Mouse (Mus musculus) stomach, embryonic 15.5 days (tissue): ENCODE data around the gene Cfap54. TPM values are rescaled to one million over a fixed set of nuclear protein-coding genes. Genes with fewer than 3 reads are reported as not detected.

Source experiments
- ATAC-seq: fragments of 200-750 bp; cut with Nextera tagmentation; 2 replicates; pipeline ENCODE4 v1.8.0; 2017; ENCODE audit warnings: low read depth, moderate number of reproducible peaks, moderate TSS enrichment; ENCODE audit not compliant: insufficient read depth, low FRiP score
- H3K27ac ChIP-seq: fragments of 300-500 bp; sonication (generic); 2 replicates; pipeline ENCODE4 v1.5.1; 2015; ENCODE audit warnings: mild to moderate bottlenecking, inconsistent platforms
- H3K27me3 ChIP-seq: fragments of 300-500 bp; sonication (generic); replicated peaks from 2 replicates; pipeline ENCODE4 v1.6.1; 2015; ENCODE audit warnings: inconsistent platforms
- H3K36me3 ChIP-seq: fragments of 300-500 bp; sonication (generic); 2 replicates; pipeline ENCODE4 v1.6.1; 2015; ENCODE audit warnings: inconsistent platforms
- H3K4me1 ChIP-seq: fragments of 300-500 bp; sonication (generic); 2 replicates; pipeline ENCODE4 v1.6.1; 2015; ENCODE audit warnings: inconsistent platforms
- H3K4me2 ChIP-seq: fragments of 300-500 bp; sonication (generic); 2 replicates; pipeline ENCODE4 v1.6.1; 2015; ENCODE audit warnings: mild to moderate bottlenecking, inconsistent platforms
- H3K4me3 ChIP-seq: fragments of 300-500 bp; sonication (generic); replicated peaks from 2 replicates; pipeline ENCODE4 v1.5.1; 2015; ENCODE audit warnings: inconsistent platforms
- H3K9ac ChIP-seq: fragments of 300-500 bp; sonication (generic); 2 replicates; pipeline ENCODE4 v1.6.1; 2015; ENCODE audit warnings: inconsistent platforms
- H3K9me3 ChIP-seq: fragments of 300-500 bp; sonication (generic); 2 replicates; pipeline ENCODE4 v1.6.1; 2016; ENCODE audit warnings: inconsistent platforms
- WGBS: fragments of 180-500 bp; shearing (Covaris S2); methylation state at CpG from one replicate; pipeline ENCODE4 v1.1.7; 2015; 5-methylcytosine and 5-hydroxymethylcytosine counted together
- polyA plus RNA-seq: library from polyadenylated mRNA; unstranded; fragments of >200 nt; fragmentation: Nextera tagmentation; extraction: Ambion mirVana; gene quantifications from 2 replicates; pipeline ENCODE4 v1.2.1, GENCODE M21; 2015

Gene Cfap54
- polyA plus RNA-seq, 1 experiment from 2014 or later = 0.26 TPM

- WGBS = 60% methylated on average over 2 of the region's 2 CpGs
Observed at GRCm38 (mm10) chr10:92990576-92990975, 90.8 kb downstream of the Cfap54 start.

GRCm38 (mm10) chr10:92965134-92965533 lies 116.3 kb downstream of the Cfap54 start:
- WGBS = 75% methylated on average over 3 of the region's 3 CpGs
- H3K9me3 ChIP-seq = no peaks in the 10 kb centered on the region
- no peak overlapping the region for H3K27ac ChIP-seq
- H3K36me3 ChIP-seq = no peaks in the 10 kb centered on the region
- no peak for ATAC-seq
- no peaks in the 10 kb centered on the region for H3K4me1 ChIP-seq
- no peak overlapping the region for H3K4me2 ChIP-seq
- H3K4me3 ChIP-seq = no peak overlapping the region
- H3K27me3 ChIP-seq = no peaks in the 10 kb centered on the region
- no peak overlapping the region for H3K9ac ChIP-seq

More at GRCm38 (mm10) chr10:92990576-92990975, 90.8 kb downstream of the Cfap54 start:
- Histone ChIP-seq H3K4me2 (no peak overlapping the region), H3K27me3 (no peaks in the 10 kb centered on the region), H3K27ac (no peak overlapping the region), H3K9ac (no peak overlapping the region), H3K4me3 (no peak overlapping the region), H3K4me1 (no peaks in the 10 kb centered on the region), H3K9me3 (no peaks in the 10 kb centered on the region), H3K36me3 (no peaks in the 10 kb centered on the region)
- no peak for ATAC-seq

GRCm38 (mm10) chr10:92950044-92950443 lies 131.4 kb downstream of the Cfap54 start:
- Histone ChIP-seq H3K36me3 (no peaks in the 10 kb centered on the region), H3K4me3 (no peak overlapping the region), H3K4me1 (no peaks in the 10 kb centered on the region), H3K27ac (no peak overlapping the region), H3K9ac (no peak overlapping the region), H3K9me3 (0 out of 2 replicates have a peak, but pooled peaks cover 3% of the 10 kb centered on the region), H3K4me2 (no peak overlapping the region), H3K27me3 (no peaks in the 10 kb centered on the region)
- 78% methylated on average over 1 of the region's 1 CpGs for WGBS
- ATAC-seq = no peak

- Histone ChIP-seq H3K4me1 (no peaks in the 10 kb centered on the region), H3K9ac (no peak overlapping the region), H3K4me2 (no peak overlapping the region), H3K36me3 (no peaks in the 10 kb centered on the region), H3K27ac (no peak overlapping the region), H3K27me3 (no peaks in the 10 kb centered on the region), H3K9me3 (no peaks in the 10 kb centered on the region), H3K4me3 (no peak overlapping the region)
- WGBS = 70% methylated on average over 7 of the region's 7 CpGs
- no peak for ATAC-seq
Observed at GRCm38 (mm10) chr10:92942848-92943645, 138.4 kb downstream of the Cfap54 start.

- no peaks in the 10 kb centered on the region for H3K36me3 ChIP-seq
- no peaks in the 10 kb centered on the region for H3K9me3 ChIP-seq
- WGBS = 59% methylated on average over 1 of the region's 1 CpGs
- H3K9ac ChIP-seq = no peak overlapping the region
- H3K27ac ChIP-seq = no peak overlapping the region
- H3K4me3 ChIP-seq = no peak overlapping the region
- H3K4me1 ChIP-seq = no peaks in the 10 kb centered on the region
- H3K4me2 ChIP-seq = no peak overlapping the region
- ATAC-seq = no peak
- no peaks in the 10 kb centered on the region for H3K27me3 ChIP-seq
Observed at GRCm38 (mm10) chr10:92941616-92942015, 139.8 kb downstream of the Cfap54 start.

GRCm38 (mm10) chr10:92937741-92938285 lies 143.6 kb downstream of the Cfap54 start:
- Histone ChIP-seq H3K9me3 (no peaks in the 10 kb centered on the region), H3K4me1 (no peaks in the 10 kb centered on the region), H3K27me3 (no peaks in the 10 kb centered on the region), H3K36me3 (no peaks in the 10 kb centered on the region), H3K9ac (no peak overlapping the region), H3K4me2 (no peak overlapping the region), H3K4me3 (no peak overlapping the region), H3K27ac (no peak overlapping the region)
- WGBS = 69% methylated on average over 10 of the region's 10 CpGs
- no peak for ATAC-seq

GRCm38 (mm10) chr10:92937091-92937490 lies 144.3 kb downstream of the Cfap54 start:
- H3K9me3 ChIP-seq = no peaks in the 10 kb centered on the region
- no peak overlapping the region for H3K9ac ChIP-seq
- H3K36me3 ChIP-seq = no peaks in the 10 kb centered on the region
- no peak for ATAC-seq
- no peaks in the 10 kb centered on the region for H3K4me1 ChIP-seq
- H3K4me2 ChIP-seq = no peak overlapping the region
- no peaks in the 10 kb centered on the region for H3K27me3 ChIP-seq
- no peak overlapping the region for H3K4me3 ChIP-seq
- H3K27ac ChIP-seq = no peak overlapping the region
- WGBS = 79% methylated on average over 7 of the region's 7 CpGs

GRCm38 (mm10) chr10:92934506-92934905 lies 146.9 kb downstream of the Cfap54 start:
- no peak for ATAC-seq
- H3K4me3 ChIP-seq = no peak overlapping the region
- H3K27ac ChIP-seq = no peak overlapping the region
- no peak overlapping the region for H3K4me2 ChIP-seq
- H3K9ac ChIP-seq = no peak overlapping the region
- no peaks in the 10 kb centered on the region for H3K9me3 ChIP-seq
- no peaks in the 10 kb centered on the region for H3K36me3 ChIP-seq
- no peaks in the 10 kb centered on the region for H3K27me3 ChIP-seq
- no peaks in the 10 kb centered on the region for H3K4me1 ChIP-seq
- 27% methylated on average over 5 of the region's 5 CpGs for WGBS

GRCm38 (mm10) chr10:92933616-92934015 lies 147.8 kb downstream of the Cfap54 start:
- H3K4me1 ChIP-seq = no peaks in the 10 kb centered on the region
- H3K27ac ChIP-seq = no peak overlapping the region
- H3K4me3 ChIP-seq = no peak overlapping the region
- no peak for ATAC-seq
- H3K27me3 ChIP-seq = no peaks in the 10 kb centered on the region
- H3K36me3 ChIP-seq = no peaks in the 10 kb centered on the region
- no peak overlapping the region for H3K9ac ChIP-seq
- H3K9me3 ChIP-seq = no peaks in the 10 kb centered on the region
- H3K4me2 ChIP-seq = no peak overlapping the region
- WGBS = 72% methylated on average over 6 of the region's 6 CpGs

GRCm38 (mm10) chr10:92932464-92932863 lies 149.0 kb downstream of the Cfap54 start:
- Histone ChIP-seq H3K27me3 (no peaks in the 10 kb centered on the region), H3K27ac (no peak overlapping the region), H3K4me2 (no peak overlapping the region), H3K4me3 (no peak overlapping the region), H3K4me1 (no peaks in the 10 kb centered on the region), H3K36me3 (no peaks in the 10 kb centered on the region), H3K9ac (no peak overlapping the region), H3K9me3 (no peaks in the 10 kb centered on the region)
- no peak for ATAC-seq
- WGBS = 78% methylated on average over 12 of the region's 12 CpGs

GRCm38 (mm10) chr10:92930036-92930435 lies 151.4 kb downstream of the Cfap54 start:
- Histone ChIP-seq H3K4me2 (no peak overlapping the region), H3K27me3 (no peaks in the 10 kb centered on the region), H3K36me3 (no peaks in the 10 kb centered on the region), H3K9me3 (no peaks in the 10 kb centered on the region), H3K27ac (no peak overlapping the region), H3K4me1 (no peaks in the 10 kb centered on the region), H3K9ac (no peak overlapping the region), H3K4me3 (no peak overlapping the region)
- WGBS = 45% methylated on average over 1 of the region's 1 CpGs
- ATAC-seq = no peak

GRCm38 (mm10) chr10:92928256-92928655 lies 153.2 kb downstream of the Cfap54 start:
- Histone ChIP-seq H3K27me3 (no peaks in the 10 kb centered on the region), H3K36me3 (no peaks in the 10 kb centered on the region), H3K4me1 (no peaks in the 10 kb centered on the region), H3K4me3 (no peak overlapping the region), H3K27ac (no peak overlapping the region), H3K4me2 (no peak overlapping the region), H3K9me3 (no peaks in the 10 kb centered on the region), H3K9ac (no peak overlapping the region)
- ATAC-seq = no peak
- 82% methylated on average over 3 of the region's 3 CpGs for WGBS
